ENCODE assay signal across 11 mouse cellular contexts in genomic region chr8:120268541-120268980, GRCm38 (mm10). TPM values are rescaled to one million over a fixed set of nuclear protein-coding genes. Genes with fewer than 3 reads are reported as not detected.
DNase-seq lines count a peak whose midpoint lies in the region; ATAC-seq lines count a peak whose summit lies in the region.
"Had no signal": no experiment of that assay in that cellular context is flagged by ENCODE, and none has a peak within 500 bp of the region (broad histone marks: within the 10 kb centered on the region; RNA-seq: fewer than 3 reads in every experiment).

No protein-coding gene starts in this region.

- no peaks in the 10 kb centered on the region for H3K9me3 ChIP-seq in heart, embryonic 13.5 days
- H3K9me3 ChIP-seq in neural tube, embryonic 11.5 days (ENCODE audit: control insufficient read depth, low read length), result no peaks in the 10 kb centered on the region
- no peaks in the 10 kb centered on the region for H3K9me3 ChIP-seq in hindbrain, embryonic 10.5 days

- H3K27me3 ChIP-seq in heart, embryonic 13.5 days (replicated peaks), result peaks cover 6% of the 10 kb centered on the region; the same call in 1 of the 2 replicates
- H3K27me3 ChIP-seq in neural tube, embryonic 11.5 days (ENCODE audit: control insufficient read depth, insufficient read depth, low read length), result no peaks in the 10 kb centered on the region
- H3K27me3 ChIP-seq in hindbrain, embryonic 10.5 days (ENCODE audit: insufficient read depth, poor library complexity, severe bottlenecking), result peaks cover 43% of the 10 kb centered on the region

- H3K4me1 ChIP-seq in heart, embryonic 13.5 days, result peaks cover 50% of the 10 kb centered on the region
- H3K4me1 ChIP-seq in neural tube, embryonic 11.5 days (ENCODE audit: control insufficient read depth, insufficient read depth, low read length), result peaks cover 47% of the 10 kb centered on the region
- peaks cover 85% of the 10 kb centered on the region for H3K4me1 ChIP-seq in hindbrain, embryonic 10.5 days (replicated peaks)

- intact Hi-C loops in heart, postnatal 25 days (cut with DNase I), result no loop called here

- no peak overlapping the region for H3K4me2 ChIP-seq in heart, embryonic 13.5 days
- H3K4me2 ChIP-seq in neural tube, embryonic 11.5 days (ENCODE audit: low read depth), result no peak overlapping the region

- H3K27ac ChIP-seq in heart, embryonic 13.5 days (replicated peaks), result no peak overlapping the region
- 0 out of 2 replicates have a peak overlapping the region, but pooled peaks have one; percentile 34 for H3K27ac ChIP-seq in neural tube, embryonic 11.5 days (ENCODE audit: low read depth, low read length)
- H3K27ac ChIP-seq in hindbrain, embryonic 10.5 days, result peak overlapping the region; percentile 92

- peak overlapping the region; percentile 10; the same call in 1 of the 2 replicates for H3K9ac ChIP-seq in heart, embryonic 13.5 days
- H3K9ac ChIP-seq in neural tube, embryonic 11.5 days (ENCODE audit: low read length), result no peak overlapping the region

- no peak for ATAC-seq in heart, embryonic 13.5 days (ENCODE audit: extremely low read depth, insufficient number of reproducible peaks, low FRiP score, low TSS enrichment)
- no peak for ATAC-seq in neural tube, embryonic 11.5 days (ENCODE audit: insufficient read depth, low FRiP score, low TSS enrichment)

- WGBS in heart, embryonic 13.5 days, result 52% methylated on average over 19 of the region's 19 CpGs
- 70% methylated on average over 19 of the region's 19 CpGs for WGBS in neural tube, embryonic 11.5 days
- WGBS in hindbrain, embryonic 10.5 days, result 79% methylated on average over 19 of the region's 19 CpGs

- no peaks in the 10 kb centered on the region for H3K36me3 ChIP-seq in heart, embryonic 13.5 days
- no peaks in the 10 kb centered on the region for H3K36me3 ChIP-seq in neural tube, embryonic 11.5 days (ENCODE audit: control insufficient read depth, insufficient read depth, low read length)
- H3K36me3 ChIP-seq in hindbrain, embryonic 10.5 days, result no peaks in the 10 kb centered on the region

- no peak for DNase-seq in heart, postnatal 25 days (ENCODE audit: low spot score)
- DNase-seq in neural tube, embryonic 11.5 days (ENCODE audit: low spot score), result no peak
- no peak for DNase-seq in neural tube, embryonic 10.5 days (ENCODE audit: extremely low spot score, low spot score)
- no peak for DNase-seq in hindbrain, embryonic 10.5 days (ENCODE audit: low spot score)
- DNase-seq in right cerebral cortex, postnatal 14 days, result peak; percentile 54
- no peak for DNase-seq in thymus, adult 18-20 months
- DNase-seq in layer of hippocampus, adult 11-12 months (ENCODE audit: low spot score), result no peak
- DNase-seq: heart, postnatal 10 days; thymus, postnatal 14 days had no signal

- H3K4me3 ChIP-seq in heart, embryonic 13.5 days, result no peak overlapping the region
- H3K4me3 ChIP-seq in neural tube, embryonic 11.5 days (ENCODE audit: low read depth, low read length), result no peak overlapping the region
- H3K4me3 ChIP-seq in hindbrain, embryonic 10.5 days, result no peak overlapping the region
- H3K4me3 ChIP-seq: megakaryocyte, embryonic 14.5 days had no signal

RNA-seq across cellular contexts. Expression of gene Gse1, which starts 40.3 kb away (rescaled TPM):
- 8.5 and 8.6 TPM in 2 replicates for polyA plus RNA-seq in heart, embryonic 13.5 days (2015; fragmentation: Nextera tagmentation; extraction: Ambion mirVana)
- 10 to 100 TPM; 20.1 to 25.9 TPM for total RNA-seq in heart, postnatal 25 days (2021)
- polyA plus RNA-seq in neural tube, embryonic 11.5 days (2014; fragmentation: Nextera tagmentation; extraction: Ambion mirVana), result 19.9 and 33.5 TPM in 2 replicates
- 14.3 and 22.9 TPM in 2 replicates for polyA plus RNA-seq in hindbrain, embryonic 10.5 days (2016; fragmentation: Nextera tagmentation; extraction: Ambion mirVana)
